Mouse (Mus musculus) brain, embryonic 14.5 days (tissue): ENCODE measurements at regions not wholly inside any gene's neighbourhood (a gene's known extent, or its start where the extent isn't known, plus 50 kb on each side); places are given as distances from the start of the nearest gene placed in this dataset.
A peak's percentile ranks its signal among the peaks of the same experiment; 100 is the strongest.

ENCODE experiments used
- DNase-seq: peaks from one replicate; pipeline ENCODE4 v3.0.0-alpha.2; 2011; ENCODE audit warnings: low read depth
- CTCF ChIP-seq: fragments of 200-500 bp; IDR thresholded peaks from 2 replicates; pipeline ENCODE4 v1.5.1; 2012; ENCODE audit warnings: inconsistent platforms, mild to moderate bottlenecking, moderate library complexity, borderline replicate concordance; ENCODE audit not compliant: insufficient read depth, insufficient read length; ENCODE audit errors: extremely low read depth
- POLR2A ChIP-seq: fragments of 200-500 bp; IDR thresholded peaks from 2 replicates; pipeline ENCODE4 v1.6.1; 2012; ENCODE audit warnings: mild to moderate bottlenecking, inconsistent platforms, borderline replicate concordance; ENCODE audit not compliant: poor library complexity, insufficient read depth, insufficient read length, severe bottlenecking; ENCODE audit errors: extremely low read depth

DNA sequence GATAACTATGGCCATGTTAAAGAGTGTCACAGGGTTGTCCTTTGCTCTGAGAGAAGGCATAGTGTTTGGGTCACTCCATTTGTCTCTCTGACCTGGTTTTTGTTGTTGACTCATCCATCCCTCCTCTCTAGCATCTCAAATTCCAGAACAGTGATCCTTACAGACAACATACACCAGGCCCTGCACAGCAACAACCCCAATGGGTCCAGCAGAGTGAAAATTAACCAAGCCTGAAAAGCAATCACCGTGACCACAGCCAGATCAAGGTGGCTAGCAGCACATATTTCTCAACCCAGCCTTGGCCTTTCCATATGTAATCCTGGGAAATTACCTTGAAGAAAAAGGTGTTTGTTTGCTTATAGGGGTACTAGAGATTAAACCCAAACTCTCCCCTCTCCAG is 162.0 kb upstream of the Plekha5 start:
- TF ChIP-seq CTCF (no peak), POLR2A (no peak)
- DNase-seq: no peak

GRCm38 (mm10) chr6:140258761-140259160 is 165.1 kb upstream of the Plekha5 start:
- TF ChIP-seq CTCF: no peak
- TF ChIP-seq POLR2A: no peak
- DNase-seq: no peak

- no peak for TF ChIP-seq POLR2A
- TF ChIP-seq CTCF: no peak
- DNase-seq: no peak
Observed at GRCm38 (mm10) chr6:140258101-140258500, 165.8 kb upstream of the Plekha5 start.

DNA sequence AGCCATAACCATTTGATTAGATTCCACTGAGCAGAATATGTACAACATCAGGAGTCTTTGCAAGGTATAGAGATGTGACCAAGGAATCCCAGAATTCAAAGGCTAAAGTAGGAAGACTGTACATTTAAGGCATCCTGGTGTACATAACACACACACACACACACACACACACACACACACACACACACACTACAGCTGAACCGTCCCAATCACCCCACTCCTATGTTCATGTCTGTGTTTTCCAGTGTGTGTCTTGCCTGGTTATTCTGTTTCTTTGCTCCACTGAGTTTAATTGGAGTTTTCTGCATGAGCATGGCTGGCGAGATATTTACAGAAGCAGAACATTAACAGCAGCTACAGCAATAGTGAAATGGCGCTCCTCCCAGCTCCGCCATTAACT is 172.3 kb upstream of the Plekha5 start:
- no peak for TF ChIP-seq POLR2A
- peak; percentile 19 for DNase-seq

DNA sequence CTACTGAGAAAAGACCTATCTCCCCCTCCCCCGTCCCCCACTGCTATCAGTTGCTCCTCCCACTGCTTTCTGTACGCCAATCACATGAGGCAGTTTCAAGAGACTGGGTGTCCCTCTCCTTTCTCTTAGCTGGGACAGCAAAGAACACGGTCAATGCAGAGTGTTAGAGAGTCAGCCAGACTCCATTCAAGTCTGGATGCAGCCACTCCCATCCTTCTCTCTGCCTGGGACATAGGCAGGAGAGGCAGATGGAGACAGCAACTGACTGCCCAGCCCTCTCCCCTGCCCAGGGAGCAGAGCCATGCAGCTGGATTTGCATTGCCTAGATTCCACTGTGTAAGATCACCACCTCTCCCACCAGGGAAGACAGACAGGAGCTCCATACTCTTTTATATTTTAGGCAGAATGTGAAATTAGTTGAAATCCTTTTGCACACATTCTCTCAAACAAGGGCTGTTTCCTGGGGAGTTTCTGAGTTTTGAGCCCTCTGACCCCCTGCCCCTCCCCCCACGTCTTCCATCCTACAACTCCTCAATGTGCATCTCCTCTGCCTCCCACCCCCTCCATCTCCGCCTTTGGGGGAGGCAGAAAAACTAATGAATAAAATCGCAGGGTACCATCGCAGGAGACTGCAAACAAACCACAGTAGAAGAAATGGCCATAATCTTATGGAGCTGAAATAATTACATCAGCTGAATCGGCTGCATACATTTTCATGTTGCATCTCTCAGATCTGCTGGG is 180.3 kb upstream of the Plekha5 start:
- TF ChIP-seq CTCF (no peak), POLR2A (no peak)
- peak; percentile 35 for DNase-seq

DNA sequence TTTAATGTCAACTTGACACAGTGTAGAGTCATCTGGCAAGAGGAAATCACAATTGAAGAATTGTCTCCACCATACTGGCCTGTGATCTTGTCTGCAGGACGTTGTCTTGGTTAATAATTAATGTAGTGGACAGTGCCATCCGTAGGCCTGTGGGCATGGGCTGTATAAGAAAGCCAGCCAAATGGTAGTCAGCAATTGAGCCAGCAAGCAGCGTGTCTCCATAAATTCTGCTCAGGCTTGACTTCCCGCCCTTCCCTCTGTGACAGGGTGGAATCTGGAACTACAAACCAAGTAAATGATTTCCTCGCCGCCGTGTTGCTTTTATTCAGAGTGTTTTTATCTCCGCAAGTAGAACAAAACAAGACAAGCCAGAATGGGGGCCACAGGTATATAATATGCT is 184.5 kb upstream of the Plekha5 start:
- DNase-seq: no peak
- TF ChIP-seq CTCF (no peak), POLR2A (no peak)

GRCm38 (mm10) chr6:140231537-140231936 is 190.3 kb upstream of the Plcz1 start:
- no peak for DNase-seq
- no peak for TF ChIP-seq POLR2A
- TF ChIP-seq CTCF: no peak

- peak; percentile 68 for DNase-seq
- TF ChIP-seq POLR2A (no peak), CTCF (no peak)
Observed at GRCm38 (mm10) chr6:140229295-140229694, 188.0 kb upstream of the Plcz1 start.

- peak; percentile 34 for DNase-seq
- TF ChIP-seq CTCF: no peak
- TF ChIP-seq POLR2A: no peak
Observed at GRCm38 (mm10) chr6:140228741-140229140, 187.5 kb upstream of the Plcz1 start.

DNA sequence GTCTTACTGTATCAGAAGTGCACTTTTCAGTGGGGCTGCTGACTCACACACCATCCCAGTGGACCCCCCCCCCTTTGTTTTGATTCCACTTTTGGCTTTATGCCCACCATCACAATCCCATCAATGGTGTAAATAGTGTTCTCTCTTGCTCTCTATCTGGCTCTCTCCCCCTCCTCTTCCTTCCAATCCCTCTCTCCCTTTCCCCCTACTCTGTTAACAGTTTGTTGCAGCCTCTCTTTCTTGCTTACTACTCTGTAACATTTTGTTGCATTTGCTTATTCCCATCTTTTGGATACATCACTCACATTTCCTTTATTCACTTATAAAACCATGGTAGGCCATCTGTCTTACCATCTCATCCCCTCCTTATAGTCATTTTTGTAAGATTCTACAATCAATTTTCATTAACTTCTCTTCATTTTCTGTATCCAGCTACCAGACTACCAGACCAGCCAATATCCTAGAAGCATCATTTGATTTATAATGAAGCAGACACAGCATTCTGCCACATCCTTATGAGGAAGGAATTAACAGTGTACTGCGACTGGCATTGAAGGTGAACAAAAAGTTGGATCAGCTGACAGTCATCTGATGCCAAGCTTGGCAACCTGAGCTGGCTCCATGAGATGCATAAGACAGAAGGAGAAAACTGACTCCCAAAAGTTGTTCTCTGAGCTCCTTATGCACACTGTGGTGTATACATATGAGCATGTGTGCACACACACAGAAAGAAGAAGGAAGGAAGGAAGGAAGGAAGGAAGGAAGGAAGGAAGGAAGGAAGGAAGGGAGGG is 181.5 kb upstream of the Plcz1 start:
- DNase-seq: peak; percentile 57
- TF ChIP-seq CTCF (no peak), POLR2A (no peak)

DNA sequence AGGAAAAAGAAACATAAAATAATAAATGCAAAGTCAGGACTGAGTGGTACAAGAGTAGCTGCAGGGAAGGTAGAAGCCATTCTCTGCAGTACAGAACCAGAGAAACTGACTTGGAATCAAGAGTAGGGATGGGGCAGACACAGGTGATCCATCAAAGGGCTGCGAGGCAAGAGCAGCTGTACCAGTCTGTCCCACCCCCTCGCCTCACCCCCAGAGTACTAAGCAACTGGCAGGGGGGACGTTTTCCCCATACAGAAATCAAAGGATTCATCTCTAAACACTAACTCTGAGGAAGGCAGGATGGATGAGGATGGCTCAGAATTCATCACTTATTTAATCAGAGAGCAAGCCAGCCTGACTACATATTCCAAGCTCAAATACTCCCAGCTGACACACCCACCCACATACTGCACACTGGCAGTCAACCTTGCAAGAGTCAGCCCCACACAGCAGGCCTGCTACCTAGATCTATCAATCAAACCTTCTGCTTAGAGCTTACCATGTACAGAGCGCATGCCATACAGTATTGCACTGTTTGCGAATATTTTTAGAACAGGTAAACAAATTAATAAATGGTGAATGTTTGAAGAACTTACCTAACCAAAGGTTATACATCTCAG is 180.5 kb upstream of the Plcz1 start:
- DNase-seq: peak; percentile 11
- no peak for TF ChIP-seq POLR2A
- no peak for TF ChIP-seq CTCF
